Mouse (Mus musculus) left cerebral cortex, postnatal 36 days (tissue): ENCODE measurements around the gene Ppp1r27. TPM values are rescaled to one million over a fixed set of nuclear protein-coding genes. Genes with fewer than 3 reads are reported as not detected.
"Not testable (repeated sequence)": the region's sequence is repeated elsewhere in the genome, so short reads cannot be mapped to it uniquely, and the experiment has no call there.

Experiments used
- DNase-seq, 2 experiments: peaks; one replicate each; pipeline ENCODE4 v3.0.0; 2021 to 2022; ENCODE audit warnings: low spot score in 2 of 2, mixed read lengths in 1 of 2
- intact Hi-C: fragments of 180-260 bp; cut with DNase I; formaldehyde crosslinking; loops from one replicate; pipeline ENCODE4 v1.15.1; 2025
- total RNA-seq, 2 experiments: library from RNA; stranded (reverse); gene quantifications; 2 replicates each; pipeline ENCODE4 v1.2.3; 2021

The Ppp1r27 gene
- total RNA-seq, 2 experiments from 2014 or later: not detected

GRCm38 (mm10) chr11:120522581-120522980, 28.4 kb downstream of the Ppp1r27 start:
- intact Hi-C loops: no loop called here
- DNase-seq: no peak

- intact Hi-C loops: no loop called here
- no peak for DNase-seq
These were observed 29.9 kb downstream of the Ppp1r27 start for GRCm38 (mm10) chr11:120520967-120521540.

GRCm38 (mm10) chr11:120520498-120520897, 30.4 kb downstream of the Ppp1r27 start:
- intact Hi-C loops: no loop called here
- DNase-seq: no peak

- DNase-seq: no peak
- intact Hi-C loops: no loop called here
These were observed 31.2 kb downstream of the Ppp1r27 start for GRCm38 (mm10) chr11:120519738-120520137.

- intact Hi-C loops: no loop called here
- no peak for DNase-seq
These were observed 32.4 kb downstream of the Ppp1r27 start for GRCm38 (mm10) chr11:120518558-120518957.

- peak; percentile 82 to 87 for DNase-seq
- intact Hi-C loops: no loop called here
These were observed 32.9 kb downstream of the Ppp1r27 start for GRCm38 (mm10) chr11:120518027-120518426.

- intact Hi-C loops: no loop called here
- no peak for DNase-seq
These were observed 33.8 kb downstream of the Ppp1r27 start for GRCm38 (mm10) chr11:120517147-120517546.

GRCm38 (mm10) chr11:120515611-120516010, 35.3 kb downstream of the Ppp1r27 start:
- intact Hi-C loops: loop anchor here (2.0 kb wide), 1 partner anchor 55 kb away; no protein-coding TSS in a partner anchor
- peak; percentile 78 to 81 for DNase-seq

GRCm38 (mm10) chr11:120514262-120514661, 36.7 kb downstream of the Ppp1r27 start:
- intact Hi-C loops: loop anchor here (2.0 kb wide), 1 partner anchor 57 kb away; no protein-coding TSS in a partner anchor

GRCm38 (mm10) chr11:120512790-120513453, 38.0 kb downstream of the Ppp1r27 start:
- no peak for DNase-seq
- intact Hi-C loops: no loop called here

More at GRCm38 (mm10) chr11:120514262-120514661, 36.7 kb downstream of the Ppp1r27 start:
- DNase-seq: not testable (repeated sequence)

GRCm38 (mm10) chr11:120510375-120511030, 40.4 kb downstream of the Ppp1r27 start:
- intact Hi-C loops: no loop called here
- no peak for DNase-seq

GRCm38 (mm10) chr11:120509940-120510339, 41.0 kb downstream of the Ppp1r27 start:
- intact Hi-C loops: no loop called here
- DNase-seq: no peak

GRCm38 (mm10) chr11:120508290-120508870, 42.6 kb downstream of the Ppp1r27 start:
- DNase-seq: no peak
- intact Hi-C loops: no loop called here

- no peak for DNase-seq
- intact Hi-C loops: no loop called here
These were observed 43.2 kb downstream of the Ppp1r27 start for GRCm38 (mm10) chr11:120507611-120508289.

GRCm38 (mm10) chr11:120506899-120507298, 44.0 kb downstream of the Ppp1r27 start:
- no peak for DNase-seq

GRCm38 (mm10) chr11:120505661-120506060, 45.3 kb downstream of the Ppp1r27 start:
- DNase-seq: no peak
- intact Hi-C loops: no loop called here

More at GRCm38 (mm10) chr11:120506899-120507298, 44.0 kb downstream of the Ppp1r27 start:
- intact Hi-C loops: no loop called here

- intact Hi-C loops: no loop called here
- no peak for DNase-seq
These were observed 49.2 kb downstream of the Ppp1r27 start for GRCm38 (mm10) chr11:120501701-120502100.

- DNase-seq: no peak
- intact Hi-C loops: no loop called here
These were observed 49.9 kb downstream of the Ppp1r27 start for GRCm38 (mm10) chr11:120501018-120501417.

GRCm38 (mm10) chr11:120500357-120500756, 50.6 kb downstream of the Ppp1r27 start:
- intact Hi-C loops: no loop called here
- no peak for DNase-seq
